Mouse (Mus musculus): ENCODE measurements around the gene Snrnp35. TPM values are rescaled to one million over a fixed set of nuclear protein-coding genes. Genes with fewer than 3 reads are reported as not detected.
"Not testable (repeated sequence)": the region's sequence is repeated elsewhere in the genome, so short reads cannot be mapped to it uniquely, and the experiment has no call there.

Snrnp35 gene
- polyA plus RNA-seq, 1 experiment, result 3.2 TPM

GRCm38 (mm10) chr5:124456762-124457161, 26.2 kb upstream of the Snrnp35 start:
- Histone ChIP-seq H3K27me3 (ENCODE audit: control insufficient read depth) (no peaks in the 10 kb centered on the region), H3K9me3 (ENCODE audit: control insufficient read depth, low read length) (no peaks in the 10 kb centered on the region), H3K4me3 (replicated peaks) (no peak overlapping the region), H3K36me3 (ENCODE audit: control insufficient read depth) (peaks cover 99% of the 10 kb centered on the region), H3K4me1 (ENCODE audit: control insufficient read depth) (peaks cover 26% of the 10 kb centered on the region)
- TF ChIP-seq TAL1 (IDR thresholded peaks at IDR 0.05; ENCODE audit: low read length) (no peak), GATA1 (IDR thresholded peaks at IDR 0.05; ENCODE audit: low read length) (no peak)

DNA sequence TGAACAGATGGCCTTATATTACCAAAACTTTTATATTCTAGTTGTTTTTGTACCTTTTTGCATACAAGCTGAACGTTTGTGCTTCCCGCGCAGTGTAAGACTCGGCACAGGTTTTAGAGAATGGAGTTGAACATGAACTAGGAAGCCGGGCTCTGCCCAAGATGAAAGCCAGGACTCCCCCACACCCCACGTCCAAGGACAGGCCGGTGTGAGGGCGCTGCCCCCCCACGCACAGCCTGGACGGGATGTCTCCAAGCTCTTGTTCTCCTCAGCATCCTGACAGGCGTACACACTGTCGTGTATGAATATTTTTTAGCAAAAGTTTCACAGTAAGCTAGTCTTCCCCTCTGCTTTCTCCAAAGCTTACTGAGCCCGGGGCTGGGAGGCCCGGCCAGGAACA, 22.0 kb upstream of the Snrnp35 start:
- peaks cover 78% of the 10 kb centered on the region for H3K36me3 ChIP-seq (ENCODE audit: control insufficient read depth)
- H3K9me3 ChIP-seq (ENCODE audit: control insufficient read depth, low read length); H3K4me1 ChIP-seq (ENCODE audit: control insufficient read depth); H3K4me3 ChIP-seq (replicated peaks); H3K27me3 ChIP-seq (ENCODE audit: control insufficient read depth): not testable (repeated sequence)

GRCm38 (mm10) chr5:124462297-124463025, 20.5 kb upstream of the Snrnp35 start:
- no peaks in the 10 kb centered on the region for H3K9me3 ChIP-seq (ENCODE audit: control insufficient read depth, low read length)
- no peak for TF ChIP-seq GATA1 (IDR thresholded peaks at IDR 0.05; ENCODE audit: low read length)
- no peak for TF ChIP-seq TAL1 (IDR thresholded peaks at IDR 0.05; ENCODE audit: low read length)

GRCm38 (mm10) chr5:124463462-124463861, 19.5 kb upstream of the Snrnp35 start:
- no peaks in the 10 kb centered on the region for H3K27me3 ChIP-seq (ENCODE audit: control insufficient read depth)
- no peaks in the 10 kb centered on the region for H3K9me3 ChIP-seq (ENCODE audit: control insufficient read depth, low read length)
- peaks cover 62% of the 10 kb centered on the region for H3K36me3 ChIP-seq (ENCODE audit: control insufficient read depth)
- H3K4me1 ChIP-seq (ENCODE audit: control insufficient read depth), result peaks cover 6% of the 10 kb centered on the region
- TF ChIP-seq TAL1 (IDR thresholded peaks at IDR 0.05; ENCODE audit: low read length), result no peak
- no peak for TF ChIP-seq GATA1 (IDR thresholded peaks at IDR 0.05; ENCODE audit: low read length)
- H3K4me3 ChIP-seq (replicated peaks), result no peak overlapping the region

More at GRCm38 (mm10) chr5:124462297-124463025, 20.5 kb upstream of the Snrnp35 start:
- peaks cover 5% of the 10 kb centered on the region for H3K4me1 ChIP-seq (ENCODE audit: control insufficient read depth)
- H3K36me3 ChIP-seq (ENCODE audit: control insufficient read depth), result peaks cover 68% of the 10 kb centered on the region
- no peak overlapping the region for H3K4me3 ChIP-seq (replicated peaks)
- no peaks in the 10 kb centered on the region for H3K27me3 ChIP-seq (ENCODE audit: control insufficient read depth)

GRCm38 (mm10) chr5:124464905-124465304, 18.0 kb upstream of the Snrnp35 start:
- Histone ChIP-seq H3K4me3 (replicated peaks) (no peak overlapping the region), H3K36me3 (ENCODE audit: control insufficient read depth) (peaks cover 56% of the 10 kb centered on the region), H3K9me3 (ENCODE audit: control insufficient read depth, low read length) (no peaks in the 10 kb centered on the region), H3K27me3 (ENCODE audit: control insufficient read depth) (no peaks in the 10 kb centered on the region), H3K4me1 (ENCODE audit: control insufficient read depth) (peaks cover 3% of the 10 kb centered on the region)
- TF ChIP-seq TAL1 (IDR thresholded peaks at IDR 0.05; ENCODE audit: low read length) (no peak), GATA1 (IDR thresholded peaks at IDR 0.05; ENCODE audit: low read length) (no peak)

- Histone ChIP-seq H3K36me3 (ENCODE audit: control insufficient read depth) (peaks cover 28% of the 10 kb centered on the region), H3K4me3 (replicated peaks) (no peak overlapping the region), H3K4me1 (ENCODE audit: control insufficient read depth) (peaks cover 3% of the 10 kb centered on the region), H3K27me3 (ENCODE audit: control insufficient read depth) (no peaks in the 10 kb centered on the region), H3K9me3 (ENCODE audit: control insufficient read depth, low read length) (no peaks in the 10 kb centered on the region)
- TF ChIP-seq TAL1 (IDR thresholded peaks at IDR 0.05; ENCODE audit: low read length) (no peak), GATA1 (IDR thresholded peaks at IDR 0.05; ENCODE audit: low read length) (no peak)
Observed at GRCm38 (mm10) chr5:124467766-124468165, 15.2 kb upstream of the Snrnp35 start.

DNA sequence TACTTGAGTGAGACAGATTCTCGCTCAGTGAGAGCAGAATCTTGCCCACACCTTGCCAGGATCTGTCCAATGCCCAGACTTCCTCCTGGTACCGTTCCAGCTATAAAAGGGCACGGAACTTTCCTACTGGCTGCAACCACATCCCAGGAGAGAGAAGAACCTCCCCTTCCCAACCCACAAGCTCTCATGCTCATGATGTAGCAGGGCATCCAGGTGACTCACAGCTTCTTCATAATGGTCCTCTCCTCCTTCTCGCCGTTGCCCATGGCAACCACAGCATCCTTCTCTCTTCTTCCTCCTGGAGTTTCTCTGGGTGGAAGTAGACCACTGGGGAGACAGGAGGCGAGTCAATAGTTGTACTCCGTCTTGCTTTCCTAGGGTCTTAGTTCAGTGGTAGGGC, 14.6 kb upstream of the Snrnp35 start:
- Histone ChIP-seq H3K9me3 (ENCODE audit: control insufficient read depth, low read length) (no peaks in the 10 kb centered on the region), H3K4me1 (ENCODE audit: control insufficient read depth) (peaks cover 3% of the 10 kb centered on the region), H3K27me3 (ENCODE audit: control insufficient read depth) (no peaks in the 10 kb centered on the region), H3K36me3 (ENCODE audit: control insufficient read depth) (peaks cover 22% of the 10 kb centered on the region), H3K4me3 (replicated peaks) (no peak overlapping the region)
- TF ChIP-seq GATA1 (IDR thresholded peaks at IDR 0.05; ENCODE audit: low read length) (no peak), TAL1 (IDR thresholded peaks at IDR 0.05; ENCODE audit: low read length) (no peak)

DNA sequence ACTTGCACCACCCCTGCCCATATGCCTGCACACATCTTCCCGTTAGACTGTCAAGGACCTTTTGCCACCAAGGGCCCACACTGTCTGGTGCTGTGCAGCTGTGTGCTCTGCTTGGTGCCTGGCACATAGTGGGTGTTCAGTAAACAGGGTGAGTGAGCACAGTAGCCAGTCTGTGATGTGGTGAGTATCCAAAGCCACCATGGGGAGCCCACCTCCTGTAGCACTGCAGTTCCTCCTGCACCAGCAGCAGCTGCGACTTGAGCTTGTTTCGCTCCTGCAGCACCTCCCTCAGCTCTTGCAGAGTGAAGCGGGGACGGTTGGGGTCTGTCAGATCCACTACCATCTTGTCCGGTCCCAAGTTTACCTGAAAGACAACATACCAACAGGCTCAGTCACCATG, 13.4 kb upstream of the Snrnp35 start:
- H3K36me3 ChIP-seq (ENCODE audit: control insufficient read depth), result peaks cover 17% of the 10 kb centered on the region
- peaks cover 5% of the 10 kb centered on the region for H3K4me1 ChIP-seq (ENCODE audit: control insufficient read depth)
- no peak overlapping the region for H3K4me3 ChIP-seq (replicated peaks)
- TF ChIP-seq GATA1 (IDR thresholded peaks at IDR 0.05; ENCODE audit: low read length), result no peak
- no peak for TF ChIP-seq TAL1 (IDR thresholded peaks at IDR 0.05; ENCODE audit: low read length)
- H3K9me3 ChIP-seq (ENCODE audit: control insufficient read depth, low read length), result no peaks in the 10 kb centered on the region
- H3K27me3 ChIP-seq (ENCODE audit: control insufficient read depth), result no peaks in the 10 kb centered on the region

- no peaks in the 10 kb centered on the region for H3K27me3 ChIP-seq (ENCODE audit: control insufficient read depth)
- H3K4me1 ChIP-seq (ENCODE audit: control insufficient read depth), result peaks cover 11% of the 10 kb centered on the region
- H3K4me3 ChIP-seq (replicated peaks), result no peak overlapping the region
- no peaks in the 10 kb centered on the region for H3K9me3 ChIP-seq (ENCODE audit: control insufficient read depth, low read length)
- TF ChIP-seq GATA1 (IDR thresholded peaks at IDR 0.05; ENCODE audit: low read length) (no peak), TAL1 (IDR thresholded peaks at IDR 0.05; ENCODE audit: low read length) (no peak)
- peaks cover 17% of the 10 kb centered on the region for H3K36me3 ChIP-seq (ENCODE audit: control insufficient read depth)
Observed at GRCm38 (mm10) chr5:124470591-124471171, 12.3 kb upstream of the Snrnp35 start.

Measured in erythroblast, embryonic 14.5 days (primary cell).